Mouse (Mus musculus) C2C12 (cell line): ENCODE results near the gene Epyc.

ENCODE experiments used
- CTCF ChIP-seq: IDR thresholded peaks from one replicate; pipeline ENCODE4 v1.5.1; 2011; ENCODE audit not compliant: control insufficient read depth, insufficient read depth, insufficient read length
- FOSL1 ChIP-seq: IDR thresholded peaks from one replicate; pipeline ENCODE4 v1.8.0; 2011; ENCODE audit warnings: mild to moderate bottlenecking, low read length; ENCODE audit not compliant: poor library complexity, insufficient read depth, severe bottlenecking
- MYOG ChIP-seq: IDR thresholded peaks from one replicate; pipeline ENCODE4 v1.6.1; 2011; ENCODE audit not compliant: control insufficient read depth, insufficient read length; ENCODE audit errors: extremely low read depth
- USF1 ChIP-seq: IDR thresholded peaks from one replicate; pipeline ENCODE4 v1.6.1; 2011; ENCODE audit warnings: low read depth, mild to moderate bottlenecking, control low read depth, moderate library complexity

DNA sequence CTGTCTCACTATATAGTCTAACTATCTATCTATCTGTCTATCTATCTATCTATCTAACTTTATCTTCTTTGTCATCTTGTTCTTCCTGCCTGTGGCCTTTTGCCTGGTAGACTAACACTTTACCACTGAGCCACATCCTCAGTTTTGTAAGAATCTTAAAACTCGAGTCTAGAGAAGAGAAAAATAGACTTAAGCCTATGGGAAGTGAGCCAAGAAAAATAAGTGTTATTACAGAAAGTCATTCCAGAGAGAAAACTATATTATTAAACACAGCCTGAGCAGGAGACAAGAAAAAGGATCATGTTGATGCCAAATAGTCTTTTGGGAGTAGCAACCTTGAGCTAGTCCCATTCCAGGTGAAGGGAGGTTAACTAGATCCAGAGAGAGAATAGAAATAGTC, 82.1 kb downstream of the Epyc start:
- TF ChIP-seq CTCF = no peak
- no peak for TF ChIP-seq USF1
- no peak for TF ChIP-seq FOSL1
- TF ChIP-seq MYOG = no peak
